Mouse (Mus musculus) macrophage (primary cell): ENCODE results near the gene Gm49369. TPM values are rescaled to one million over a fixed set of nuclear protein-coding genes. Genes with fewer than 3 reads are reported as not detected.

ENCODE experiments used
- H3K27ac ChIP-seq: fragments of 350-480 bp; formaldehyde crosslinking; 2 replicates; pipeline ENCODE4 v1.9.0; 2021
- H3K36me3 ChIP-seq: fragments of 350-480 bp; formaldehyde crosslinking; 2 replicates; pipeline ENCODE4 v1.9.0; 2021; ENCODE audit errors: inconsistent target
- H3K4me3 ChIP-seq: fragments of 350-480 bp; formaldehyde crosslinking; 2 replicates; pipeline ENCODE4 v1.9.0; 2021; ENCODE audit errors: inconsistent target
- H3K79me2 ChIP-seq: fragments of 350-480 bp; formaldehyde crosslinking; 2 replicates; pipeline ENCODE4 v1.9.0; 2021; ENCODE audit errors: inconsistent target
- WGBS: methylation state at CpG from one replicate; pipeline ENCODE4 v1.1.7; 2026; ENCODE audit warnings: inconsistent platforms; ENCODE audit not compliant: missing documents; 5-methylcytosine and 5-hydroxymethylcytosine counted together
- polyA plus RNA-seq: library from polyadenylated mRNA; stranded (reverse); fragments of 250-400 nt; gene quantifications from 3 replicates; pipeline ENCODE4 v1.2.4, GENCODE M21; 2018; ENCODE audit warnings: inconsistent platforms
- total RNA-seq, 78 experiments: library from RNA; depleted of rRNA; stranded (reverse); fragments of 250-400 nt; gene quantifications; 1 replicate in 9 of 78; 2 replicates in 24 of 78; 3 replicates in 43 of 78; 4 replicates in 2 of 78; pipeline ENCODE4 v1.2.4; 2018; ENCODE audit warnings: inconsistent platforms in 56 of 78

The Gm49369 gene
- 100 to 1,000 TPM in 23 of 26 experiments, 10 to 100 TPM in 3; 37.2 to 835 (median 160) TPM for total RNA-seq (2018; cell fraction: chromatin; rRNA removed)
- total RNA-seq (2018; cell fraction: cytosol; rRNA removed): 1,000 to 10,000 TPM in 19 of 26 experiments, 100 to 1,000 TPM in 4, 10 to 100 TPM in 3; 38.7 to 4,200 (median 1,875) TPM
- total RNA-seq (2018; cell fraction: nucleus; rRNA removed): 1,000 to 10,000 TPM in 23 of 26 experiments, 100 to 1,000 TPM in 3; 416 to 4,630 (median 2,489) TPM
- 9.6 to 6,145 TPM (median 21.2 TPM) in 3 replicates for polyA plus RNA-seq

DNA sequence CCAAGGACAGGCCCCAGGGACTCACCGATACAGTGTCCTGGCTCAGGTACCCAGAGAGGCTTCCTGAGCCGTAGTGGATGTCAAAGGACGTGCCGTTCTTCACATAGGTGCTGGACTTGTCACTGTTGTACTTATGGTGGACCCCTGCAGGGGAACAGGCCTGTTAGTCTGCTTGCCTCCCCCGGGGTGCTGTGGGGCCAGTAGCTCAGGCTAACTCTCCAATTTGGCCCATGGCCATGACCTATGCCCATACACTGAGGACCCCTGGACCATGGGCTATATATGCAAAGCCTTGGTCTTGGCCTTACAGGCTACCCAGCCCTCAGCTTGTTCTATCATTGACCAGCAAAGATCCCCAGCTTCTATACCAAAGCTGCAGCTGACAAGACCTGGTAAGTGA lies at the start of gene Gm49369:
Gene Gm49369 (minus strand): TSS at position 101 of the 400 bp plus-strand sequence.
- 98% methylated on average over 5 of the region's 5 CpGs for whole genome bisulfite sequencing
- Histone ChIP-seq H3K27ac (peak within 1 kb of the TSS; percentile 99), H3K79me2 (peaks cover 78% of the 10 kb centered on the region), H3K4me3 (peak within 1 kb of the TSS; percentile 92), H3K36me3 (peaks cover 65% of the 10 kb centered on the region)

DNA sequence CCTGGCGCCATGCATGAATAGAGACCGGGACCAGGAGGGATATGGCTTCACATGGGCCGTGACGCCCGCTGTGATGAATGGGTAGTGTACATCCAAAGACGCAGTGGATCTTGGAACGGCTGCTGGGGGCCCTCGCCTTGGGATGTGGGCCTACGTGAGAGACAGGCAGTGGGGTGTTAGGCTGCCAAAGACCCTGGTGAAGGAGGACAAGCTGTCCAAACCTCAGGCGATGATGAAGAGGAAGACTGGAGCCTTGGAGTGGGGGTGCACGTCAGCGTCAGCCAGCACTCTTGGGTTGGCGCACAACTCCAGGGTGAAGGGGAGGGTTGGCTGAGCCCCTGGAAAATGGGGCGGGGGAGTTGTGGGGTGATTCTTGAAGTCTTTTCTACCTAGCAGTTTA lies 48.6 kb upstream of the Gm49369 start:
- Histone ChIP-seq H3K27ac (no peak overlapping the region), H3K4me3 (no peak overlapping the region), H3K36me3 (no peaks in the 10 kb centered on the region), H3K79me2 (no peaks in the 10 kb centered on the region)
- 94% methylated on average over 10 of the region's 14 CpGs for WGBS

DNA sequence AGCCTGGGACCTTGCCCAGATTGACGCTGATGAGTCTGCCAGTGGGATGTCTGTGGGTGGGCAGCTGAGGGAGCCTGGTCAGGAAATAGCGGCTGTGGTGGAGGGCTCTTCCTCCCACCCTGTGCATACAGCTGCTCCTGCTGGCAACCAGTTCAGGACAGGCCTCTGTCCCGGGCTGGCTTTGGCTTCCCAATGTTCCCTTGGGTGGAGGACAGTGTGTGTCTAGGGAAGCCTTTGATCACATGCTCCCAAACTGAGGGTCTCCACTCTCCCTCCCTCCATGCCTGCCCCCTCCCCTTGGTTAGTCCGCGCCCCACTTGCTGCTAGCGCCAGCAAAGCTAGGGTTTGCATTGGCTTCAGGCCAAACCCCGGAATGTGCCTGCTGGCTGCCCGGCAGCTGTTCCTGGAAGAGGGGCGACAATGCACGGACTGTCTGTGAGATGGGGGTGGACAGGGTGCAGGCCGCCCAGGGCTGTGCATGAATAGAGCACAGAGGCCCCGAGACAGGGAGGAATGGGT lies 47.8 kb upstream of the Gm49369 start:
- H3K4me3 ChIP-seq: no peak overlapping the region
- no peaks in the 10 kb centered on the region for H3K36me3 ChIP-seq
- WGBS: 71% methylated on average over 11 of the region's 12 CpGs
- H3K79me2 ChIP-seq: no peaks in the 10 kb centered on the region
- H3K27ac ChIP-seq: no peak overlapping the region

GRCm38 (mm10) chr7:142428213-142428612 lies 45.7 kb upstream of the Gm49369 start:
- no peaks in the 10 kb centered on the region for H3K36me3 ChIP-seq
- H3K27ac ChIP-seq: no peak overlapping the region
- WGBS: 58% methylated on average over 7 of the region's 7 CpGs
- H3K79me2 ChIP-seq: no peaks in the 10 kb centered on the region
- H3K4me3 ChIP-seq: no peak overlapping the region

GRCm38 (mm10) chr7:142425641-142426213 lies 43.3 kb upstream of the Gm49369 start:
- Histone ChIP-seq H3K36me3 (no peaks in the 10 kb centered on the region), H3K79me2 (no peaks in the 10 kb centered on the region)
- WGBS: 90% methylated on average over 11 of the region's 11 CpGs

GRCm38 (mm10) chr7:142421826-142422225 lies 39.4 kb upstream of the Gm49369 start:
- peak overlapping the region; percentile 35 for H3K27ac ChIP-seq
- H3K79me2 ChIP-seq: no peaks in the 10 kb centered on the region
- WGBS: 52% methylated on average over 2 of the region's 2 CpGs
- H3K36me3 ChIP-seq: no peaks in the 10 kb centered on the region
- no peak overlapping the region for H3K4me3 ChIP-seq

More at GRCm38 (mm10) chr7:142425641-142426213, 43.3 kb upstream of the Gm49369 start:
- Histone ChIP-seq H3K4me3 (no peak overlapping the region), H3K27ac (no peak overlapping the region)

GRCm38 (mm10) chr7:142419887-142420286 lies 37.4 kb upstream of the Gm49369 start:
- H3K27ac ChIP-seq: no peak overlapping the region
- H3K4me3 ChIP-seq: no peak overlapping the region
- H3K79me2 ChIP-seq: no peaks in the 10 kb centered on the region
- 55% methylated on average over 5 of the region's 5 CpGs for WGBS
- no peaks in the 10 kb centered on the region for H3K36me3 ChIP-seq

GRCm38 (mm10) chr7:142418679-142419078 lies 36.2 kb upstream of the Gm49369 start:
- H3K4me3 ChIP-seq: no peak overlapping the region
- no peak overlapping the region for H3K27ac ChIP-seq
- H3K36me3 ChIP-seq: no peaks in the 10 kb centered on the region
- WGBS: 97% methylated on average over 8 of the region's 8 CpGs
- H3K79me2 ChIP-seq: no peaks in the 10 kb centered on the region

DNA sequence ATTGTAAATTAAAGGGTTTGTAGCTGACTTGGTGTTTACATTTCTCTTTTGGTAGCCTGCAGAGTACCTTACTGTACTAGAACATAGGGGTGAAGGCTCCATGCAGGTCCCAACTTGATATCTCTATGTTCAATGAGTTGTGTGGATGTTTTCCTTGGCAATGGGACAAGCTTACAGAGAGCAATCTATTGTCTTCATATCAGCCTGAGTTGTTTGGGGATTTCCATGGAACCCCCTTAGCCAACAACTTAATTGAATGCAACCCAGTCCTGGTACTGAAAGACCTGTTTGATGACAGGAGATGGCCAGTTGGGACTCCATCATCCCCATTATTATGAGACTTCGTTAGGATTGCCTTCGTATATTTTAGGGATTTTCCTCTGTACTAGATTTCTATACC lies 35.6 kb upstream of the Gm49369 start:
- Histone ChIP-seq H3K4me3 (no peak overlapping the region), H3K36me3 (no peaks in the 10 kb centered on the region), H3K79me2 (no peaks in the 10 kb centered on the region), H3K27ac (no peak overlapping the region)
- WGBS: 90% methylated on average over 2 of the region's 2 CpGs

GRCm38 (mm10) chr7:142416225-142416624 lies 33.8 kb upstream of the Gm49369 start:
- no peak overlapping the region for H3K4me3 ChIP-seq
- WGBS: 97% methylated on average over 3 of the region's 3 CpGs
- H3K36me3 ChIP-seq: no peaks in the 10 kb centered on the region
- H3K79me2 ChIP-seq: no peaks in the 10 kb centered on the region
- H3K27ac ChIP-seq: no peak overlapping the region

- Histone ChIP-seq H3K79me2 (no peaks in the 10 kb centered on the region), H3K27ac (no peak overlapping the region), H3K36me3 (no peaks in the 10 kb centered on the region), H3K4me3 (no peak overlapping the region)
- 88% methylated on average over 4 of the region's 4 CpGs for WGBS
Observed at GRCm38 (mm10) chr7:142415314-142415713, 32.8 kb upstream of the Gm49369 start.

- 93% methylated on average over 6 of the region's 6 CpGs for WGBS
- H3K27ac ChIP-seq: no peak overlapping the region
- no peak overlapping the region for H3K4me3 ChIP-seq
- H3K36me3 ChIP-seq: no peaks in the 10 kb centered on the region
- H3K79me2 ChIP-seq: no peaks in the 10 kb centered on the region; the same call in 1 of the 2 replicates
Observed at GRCm38 (mm10) chr7:142413285-142413684, 30.8 kb upstream of the Gm49369 start.

DNA sequence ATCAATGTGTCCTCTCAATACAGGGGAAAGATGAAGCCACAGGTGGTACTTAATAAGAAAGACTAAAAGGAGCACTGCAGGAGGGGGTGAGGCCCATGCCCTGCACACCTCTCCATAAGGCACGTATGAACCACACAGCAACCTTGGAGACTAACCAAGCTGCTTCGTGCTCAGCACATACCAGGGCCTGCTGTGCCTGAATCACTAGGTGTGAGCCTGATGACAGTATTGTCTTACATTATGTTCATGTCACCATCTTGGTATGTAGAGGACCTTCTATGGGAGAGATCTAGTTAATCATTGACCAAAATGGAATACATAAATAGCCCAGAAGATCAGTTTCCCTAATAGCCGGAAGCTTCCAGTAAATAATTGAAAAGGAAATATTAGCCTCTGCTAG lies 27.1 kb upstream of the Gm49369 start:
- H3K36me3 ChIP-seq: no peaks in the 10 kb centered on the region
- H3K27ac ChIP-seq: no peak overlapping the region
- WGBS: 96% methylated on average over 3 of the region's 3 CpGs
- no peak overlapping the region for H3K4me3 ChIP-seq
- H3K79me2 ChIP-seq: peaks cover 23% of the 10 kb centered on the region; the same call in 1 of the 2 replicates

DNA sequence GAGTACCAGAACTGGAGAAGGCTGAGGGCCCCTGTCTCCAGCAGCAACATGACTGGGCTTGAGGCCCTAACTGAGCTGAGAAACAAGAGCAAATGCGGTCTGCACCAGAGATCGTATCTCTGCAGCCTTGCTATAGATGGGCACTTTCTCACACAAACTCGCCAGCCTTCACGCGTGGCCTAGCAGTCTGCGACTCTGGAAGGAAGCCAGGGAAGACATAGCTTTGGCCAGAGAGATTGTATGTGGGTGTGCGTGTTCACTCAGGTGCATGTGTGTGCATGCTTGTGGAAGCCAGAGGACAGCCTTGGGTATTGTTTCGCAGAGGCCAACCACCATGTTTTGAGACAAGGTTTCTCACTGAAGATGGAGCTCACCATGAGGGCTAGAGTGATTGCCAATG lies 26.2 kb upstream of the Gm49369 start:
- Histone ChIP-seq H3K4me3 (no peak overlapping the region), H3K79me2 (peaks cover 23% of the 10 kb centered on the region; the same call in 1 of the 2 replicates), H3K27ac (no peak overlapping the region), H3K36me3 (no peaks in the 10 kb centered on the region)
- 99% methylated on average over 8 of the region's 8 CpGs for WGBS

DNA sequence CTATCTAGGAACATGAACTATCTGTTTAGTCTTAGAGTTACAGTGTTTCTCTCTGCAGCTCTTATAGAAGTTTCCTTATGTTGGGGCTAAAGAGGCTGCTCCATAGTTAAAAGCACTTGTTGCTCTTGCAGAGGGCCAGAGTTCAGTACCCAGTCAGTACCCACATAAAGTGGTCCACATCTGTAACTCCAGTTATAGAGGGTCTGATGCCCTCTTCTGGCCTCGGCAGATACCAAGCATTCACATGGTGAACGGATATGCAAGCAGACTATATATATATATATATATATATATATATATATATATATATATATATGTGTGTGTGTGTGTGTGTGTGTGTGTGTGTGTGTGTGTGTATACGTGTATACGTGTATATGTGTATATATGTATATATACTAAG lies 25.5 kb upstream of the Gm49369 start:
- H3K27ac ChIP-seq: no peak overlapping the region
- H3K4me3 ChIP-seq: no peak overlapping the region
- 40% methylated on average over 1 of the region's 4 CpGs for WGBS
- H3K79me2 ChIP-seq: peaks cover 26% of the 10 kb centered on the region; the same call in 1 of the 2 replicates
- H3K36me3 ChIP-seq: no peaks in the 10 kb centered on the region
